Mouse (Mus musculus) heart, postnatal 25 days (tissue): ENCODE results near the gene Tmed3. TPM values are rescaled to one million over a fixed set of nuclear protein-coding genes. Genes with fewer than 3 reads are reported as not detected.

Experiments used
- total RNA-seq, 2 experiments: library from RNA; stranded (reverse); gene quantifications; 2 replicates each; pipeline ENCODE4 v1.2.3; 2021

Gene Tmed3
- total RNA-seq, 2 experiments from 2014 or later, result 21.2 to 28.0 TPM

Other genes with a start within 250 kb of the Tmed3 start
- under 1 TPM; 0.08 to 0.11 TPM for gene Minar1, start 81.9 kb downstream of the Tmed3 start, total RNA-seq
- not detected for gene Ankrd34c, start 33.4 kb upstream of the Tmed3 start, total RNA-seq
- gene Rasgrf1, start 204.8 kb upstream of the Tmed3 start, total RNA-seq, result under 1 TPM in 1 of 2 experiments, not detected in 1; 0.06 TPM